Mouse (Mus musculus) testis, adult 2 months (tissue): ENCODE measurements at regions not wholly inside any gene's neighbourhood (a gene's known extent, or its start where the extent isn't known, plus 50 kb on each side); places are given as distances from the start of the nearest gene placed in this dataset.

Experiments
- CTCF ChIP-seq: fragments of 200-500 bp; IDR thresholded peaks from 2 replicates; pipeline ENCODE4 v1.5.1; 2012; ENCODE audit warnings: low read depth, mild to moderate bottlenecking, inconsistent platforms, low read length, moderate library complexity; ENCODE audit not compliant: control insufficient read depth, insufficient read depth, insufficient replicate concordance
- POLR2A ChIP-seq: fragments of 200-500 bp; IDR thresholded peaks from 2 replicates; pipeline ENCODE4 v1.6.1; 2012; ENCODE audit warnings: low read depth, mild to moderate bottlenecking, inconsistent platforms, low read length, moderate library complexity; ENCODE audit not compliant: control insufficient read depth

GRCm38 (mm10) chr17:51546999-51547398 is 286.1 kb downstream of the Satb1 start:
- TF ChIP-seq CTCF (no peak), POLR2A (no peak)
